Mouse (Mus musculus): Measurements from ENCODE around the gene Kat7.

- no peak for TF ChIP-seq CTCF (IDR thresholded peaks at IDR 0.05; ENCODE audit: low read depth)
- TF ChIP-seq EP300 (optimal IDR thresholded peaks at IDR 0.05), result no peak
These were observed 16.2 kb upstream of the Kat7 start for GRCm38 (mm10) chr11:95326243-95326642.

Data from stomach, postnatal 0 days (tissue).